Mouse (Mus musculus): ENCODE measurements at regions not wholly inside any gene's neighbourhood (a gene's known extent, or its start where the extent isn't known, plus 50 kb on each side); places are given as distances from the start of the nearest gene placed in this dataset.
A peak's percentile ranks its signal among the peaks of the same experiment; 100 is the strongest.

DNA sequence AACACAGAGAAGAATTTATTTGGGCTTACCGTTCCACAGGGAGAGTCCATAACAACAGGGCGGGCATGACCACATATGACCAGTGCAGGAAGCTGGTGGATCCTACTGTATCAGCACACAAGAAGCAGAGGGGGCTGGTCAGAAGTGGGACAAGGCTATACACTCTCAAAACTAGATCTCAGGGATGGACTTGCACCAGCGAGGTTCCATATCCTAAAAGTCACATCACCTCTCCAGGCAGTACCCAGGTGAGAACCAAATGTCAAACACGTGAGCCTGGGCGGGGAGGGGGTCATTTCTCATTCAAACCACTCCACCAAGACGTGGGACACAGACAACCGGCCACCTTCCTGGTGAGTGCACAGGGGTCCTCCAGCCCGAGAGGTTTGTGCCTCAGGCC is 167.9 kb downstream of the Basp1 start:
- Histone ChIP-seq H3K9me3 (ENCODE audit: control insufficient read depth, insufficient read depth, low read depth, low read length) (0 out of 2 replicates have a peak, but pooled peaks cover 2% of the 10 kb centered on the region), H3K4me1 (ENCODE audit: control insufficient read depth in 2 of 2, insufficient read depth in 2 of 2, low read length in 2 of 2, poor library complexity in 1 of 2) (no peaks in the 10 kb centered on the region), H3K27ac (ENCODE audit: insufficient read depth, low read depth, low read length, poor library complexity, severe bottlenecking) (no peak overlapping the region), H3K9ac (ENCODE audit: insufficient read depth, low read depth, low read length, poor library complexity, severe bottlenecking) (no peak overlapping the region), H3K36me3 (ENCODE audit: control insufficient read depth, insufficient read depth, low read length, poor library complexity, severe bottlenecking) (no peaks in the 10 kb centered on the region), H3K4me3 (ENCODE audit: insufficient read depth in 1 of 2, low read depth in 1 of 2, low read length in 2 of 2, poor library complexity in 1 of 2, severe bottlenecking in 1 of 2) (no peak overlapping the region)
- DNase-seq (ENCODE audit: low read depth, low spot score), result no peak
- no peak for TF ChIP-seq ZNF384 (IDR thresholded peaks at IDR 0.05; ENCODE audit: low read depth, low read length)
- TF ChIP-seq ZC3H11A (IDR thresholded peaks at IDR 0.05; ENCODE audit: borderline replicate concordance, low read depth, low read length), result no peak
- no peak for TF ChIP-seq CHD2 (IDR thresholded peaks at IDR 0.05; ENCODE audit: low read depth, low read length)
- TF ChIP-seq HCFC1 (IDR thresholded peaks at IDR 0.05; ENCODE audit: borderline replicate concordance, insufficient read depth, low read length), result no peak
- TF ChIP-seq MAFK (IDR thresholded peaks at IDR 0.05; ENCODE audit: insufficient read depth, low read depth, low read length), result no peak
- in situ Hi-C loops (cut with MboI; ENCODE audit: low sequenced_read_pairs in 2 of 2, unreplicated experiment in 2 of 2), result no loop called here

DNA sequence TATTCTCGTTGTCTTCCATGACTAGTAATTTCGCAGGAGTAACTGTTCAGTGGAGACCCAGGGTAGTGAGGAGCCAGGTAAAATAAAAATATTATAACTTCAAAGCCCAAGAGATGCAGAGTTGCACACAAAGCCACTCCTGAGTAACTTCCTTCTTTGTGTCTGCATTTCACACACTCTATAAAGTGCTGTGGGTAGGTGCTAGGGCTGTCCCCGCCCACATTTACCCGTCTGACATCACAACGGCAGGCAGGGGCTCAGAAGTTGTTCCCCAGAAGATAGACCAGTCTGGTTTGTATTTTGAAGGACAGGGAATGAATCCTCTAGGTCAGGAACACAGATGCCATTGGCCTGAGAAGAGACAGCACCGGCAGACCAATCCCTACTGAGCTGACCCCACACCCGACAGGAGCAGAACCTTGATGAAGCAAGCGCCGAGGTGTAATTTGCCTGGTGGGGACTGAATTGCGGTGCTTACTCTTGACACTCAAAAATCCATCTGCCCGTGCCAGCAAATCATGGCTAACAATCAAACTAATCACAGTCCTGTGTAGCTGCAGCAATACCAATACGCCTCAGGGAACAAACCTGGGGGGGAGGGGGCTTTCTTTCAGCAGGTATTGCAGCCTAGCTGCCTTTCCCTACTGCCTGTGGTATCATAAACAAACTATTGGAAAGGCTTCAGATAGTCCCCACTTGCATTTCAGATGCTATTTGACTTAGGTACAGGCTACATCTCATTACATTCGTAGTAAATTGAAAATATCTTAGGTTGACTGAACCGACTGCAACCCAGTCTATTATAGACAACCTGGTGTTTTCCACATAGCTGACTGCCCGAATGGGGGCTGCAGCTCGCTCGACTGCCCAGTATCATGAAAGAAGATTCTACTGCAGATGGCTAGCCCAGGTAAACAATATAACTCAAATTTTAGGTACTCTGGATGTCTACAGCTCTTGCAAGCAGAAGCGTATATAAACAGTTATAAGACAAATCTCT is 175.6 kb downstream of the Basp1 start:
- no peaks in the 10 kb centered on the region for H3K4me1 ChIP-seq (ENCODE audit: control insufficient read depth in 2 of 2, insufficient read depth in 2 of 2, low read length in 2 of 2, poor library complexity in 1 of 2)
- in situ Hi-C loops (cut with MboI; ENCODE audit: low sequenced_read_pairs in 2 of 2, unreplicated experiment in 2 of 2), result no loop called here
- DNase-seq (ENCODE audit: low read depth, low spot score), result no peak
- TF ChIP-seq CHD2 (IDR thresholded peaks at IDR 0.05; ENCODE audit: low read depth, low read length) (no peak), ZC3H11A (IDR thresholded peaks at IDR 0.05; ENCODE audit: borderline replicate concordance, low read depth, low read length) (no peak), ZNF384 (IDR thresholded peaks at IDR 0.05; ENCODE audit: low read depth, low read length) (no peak), MAFK (IDR thresholded peaks at IDR 0.05; ENCODE audit: insufficient read depth, low read depth, low read length) (no peak), HCFC1 (IDR thresholded peaks at IDR 0.05; ENCODE audit: borderline replicate concordance, insufficient read depth, low read length) (no peak)
- no peak overlapping the region for H3K27ac ChIP-seq (ENCODE audit: insufficient read depth, low read depth, low read length, poor library complexity, severe bottlenecking)
- H3K36me3 ChIP-seq (ENCODE audit: control insufficient read depth, insufficient read depth, low read length, poor library complexity, severe bottlenecking), result no peaks in the 10 kb centered on the region
- H3K9me3 ChIP-seq (ENCODE audit: control insufficient read depth, insufficient read depth, low read depth, low read length), result no peaks in the 10 kb centered on the region
- H3K9ac ChIP-seq (ENCODE audit: insufficient read depth, low read depth, low read length, poor library complexity, severe bottlenecking), result no peak overlapping the region
- H3K4me3 ChIP-seq (ENCODE audit: insufficient read depth in 1 of 2, low read depth in 1 of 2, low read length in 2 of 2, poor library complexity in 1 of 2, severe bottlenecking in 1 of 2), result no peak overlapping the region

DNA sequence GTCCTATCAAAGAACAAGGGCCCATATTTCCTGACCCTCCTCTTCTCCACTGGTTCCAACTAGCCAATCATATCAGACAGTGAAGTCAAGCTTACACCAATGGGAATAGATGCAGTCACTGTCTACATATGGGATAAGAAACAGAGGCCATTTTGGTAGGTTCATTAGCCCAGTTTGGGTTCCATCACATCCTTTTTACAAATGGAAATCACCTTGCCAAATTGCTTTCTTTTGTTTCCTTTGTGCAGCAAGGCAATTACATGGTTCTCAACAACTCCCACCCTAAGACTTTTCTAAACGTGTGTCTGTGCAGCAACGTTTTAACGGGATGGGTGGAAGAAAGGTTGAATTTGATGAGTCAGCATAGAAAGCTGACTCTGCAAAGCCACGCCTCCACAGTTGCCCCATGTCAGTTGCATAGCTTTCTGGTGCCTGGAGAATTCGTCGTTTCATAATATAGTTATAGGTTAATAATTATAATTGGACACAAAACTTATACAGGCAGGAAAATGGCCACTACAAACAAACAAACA is 177.3 kb downstream of the Basp1 start:
- H3K9ac ChIP-seq (ENCODE audit: insufficient read depth, low read depth, low read length, poor library complexity, severe bottlenecking), result no peak overlapping the region
- peak; percentile 34 for DNase-seq (ENCODE audit: low read depth, low spot score)
- no peaks in the 10 kb centered on the region for H3K9me3 ChIP-seq (ENCODE audit: control insufficient read depth, insufficient read depth, low read depth, low read length)
- no peak overlapping the region for H3K4me3 ChIP-seq (ENCODE audit: insufficient read depth in 1 of 2, low read depth in 1 of 2, low read length in 2 of 2, poor library complexity in 1 of 2, severe bottlenecking in 1 of 2)
- in situ Hi-C loops (cut with MboI; ENCODE audit: low sequenced_read_pairs in 2 of 2, unreplicated experiment in 2 of 2), result no loop called here
- TF ChIP-seq MAFK (IDR thresholded peaks at IDR 0.05; ENCODE audit: insufficient read depth, low read depth, low read length) (peak; percentile 97), CHD2 (IDR thresholded peaks at IDR 0.05; ENCODE audit: low read depth, low read length) (no peak)
- no peaks in the 10 kb centered on the region for H3K36me3 ChIP-seq (ENCODE audit: control insufficient read depth, insufficient read depth, low read length, poor library complexity, severe bottlenecking)
- H3K27ac ChIP-seq (ENCODE audit: insufficient read depth, low read depth, low read length, poor library complexity, severe bottlenecking), result no peak overlapping the region
- no peaks in the 10 kb centered on the region for H3K4me1 ChIP-seq (ENCODE audit: control insufficient read depth in 2 of 2, insufficient read depth in 2 of 2, low read length in 2 of 2, poor library complexity in 1 of 2)

DNA sequence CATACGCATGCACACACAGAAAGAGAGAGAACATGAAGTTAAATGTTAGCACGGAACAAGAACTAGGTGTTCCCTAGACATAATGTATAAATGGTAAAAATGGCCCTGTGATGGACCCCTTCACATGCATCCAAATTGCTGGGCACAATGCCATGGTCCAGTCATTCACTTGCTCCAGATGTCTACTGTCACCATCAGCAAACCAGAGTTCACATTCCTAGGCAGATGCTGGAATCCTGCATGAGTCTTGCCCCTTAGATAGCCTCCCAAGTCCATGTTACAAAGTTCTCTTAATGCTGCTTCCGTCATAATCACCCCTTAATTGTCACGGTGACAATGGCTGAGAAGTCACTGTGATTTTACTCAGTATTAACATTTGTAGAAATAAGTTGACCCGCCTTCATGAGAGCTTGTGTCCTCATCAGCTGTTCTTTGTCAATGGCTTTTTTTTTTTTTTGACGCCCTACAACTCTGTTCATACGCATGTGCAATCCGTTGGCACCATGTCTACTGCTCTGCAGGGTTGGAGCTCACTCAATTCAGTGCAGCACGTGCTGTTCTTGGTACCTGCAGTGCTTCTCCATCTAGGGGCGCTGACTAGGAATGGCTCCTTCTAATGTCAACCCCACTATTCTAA is 179.4 kb downstream of the Basp1 start:
- H3K27ac ChIP-seq (ENCODE audit: insufficient read depth, low read depth, low read length, poor library complexity, severe bottlenecking), result no peak overlapping the region
- H3K4me1 ChIP-seq (ENCODE audit: control insufficient read depth in 2 of 2, insufficient read depth in 2 of 2, low read length in 2 of 2, poor library complexity in 1 of 2), result no peaks in the 10 kb centered on the region
- TF ChIP-seq CHD2 (IDR thresholded peaks at IDR 0.05; ENCODE audit: low read depth, low read length) (no peak), ZC3H11A (IDR thresholded peaks at IDR 0.05; ENCODE audit: borderline replicate concordance, low read depth, low read length) (no peak), HCFC1 (IDR thresholded peaks at IDR 0.05; ENCODE audit: borderline replicate concordance, insufficient read depth, low read length) (no peak), ZNF384 (IDR thresholded peaks at IDR 0.05; ENCODE audit: low read depth, low read length) (no peak), MAFK (IDR thresholded peaks at IDR 0.05; ENCODE audit: insufficient read depth, low read depth, low read length) (no peak)
- H3K36me3 ChIP-seq (ENCODE audit: control insufficient read depth, insufficient read depth, low read length, poor library complexity, severe bottlenecking), result no peaks in the 10 kb centered on the region
- no peak overlapping the region for H3K4me3 ChIP-seq (ENCODE audit: insufficient read depth in 1 of 2, low read depth in 1 of 2, low read length in 2 of 2, poor library complexity in 1 of 2, severe bottlenecking in 1 of 2)
- no peaks in the 10 kb centered on the region for H3K9me3 ChIP-seq (ENCODE audit: control insufficient read depth, insufficient read depth, low read depth, low read length)
- DNase-seq (ENCODE audit: low read depth, low spot score), result no peak
- H3K9ac ChIP-seq (ENCODE audit: insufficient read depth, low read depth, low read length, poor library complexity, severe bottlenecking), result no peak overlapping the region
- in situ Hi-C loops (cut with MboI; ENCODE audit: low sequenced_read_pairs in 2 of 2, unreplicated experiment in 2 of 2), result no loop called here
